Mouse (Mus musculus) G1E-ER4 (cell line): Measurements from ENCODE around the gene Gadd45b. TPM values are rescaled to one million over a fixed set of nuclear protein-coding genes. Genes with fewer than 3 reads are reported as not detected.

ENCODE experiments used
- GATA1 ChIP-seq: IDR thresholded peaks from one replicate; pipeline ENCODE4 v1.8.0; 2012; ENCODE audit warnings: low read length, inconsistent platforms
- polyA plus RNA-seq: library from polyadenylated mRNA; stranded (reverse); fragments of >175 nt; gene quantifications from 2 replicates; pipeline ENCODE4 v1.2.3, GENCODE M21; 2012

Gene Gadd45b
- polyA plus RNA-seq, 1 experiment: 1.3 TPM

DNA sequence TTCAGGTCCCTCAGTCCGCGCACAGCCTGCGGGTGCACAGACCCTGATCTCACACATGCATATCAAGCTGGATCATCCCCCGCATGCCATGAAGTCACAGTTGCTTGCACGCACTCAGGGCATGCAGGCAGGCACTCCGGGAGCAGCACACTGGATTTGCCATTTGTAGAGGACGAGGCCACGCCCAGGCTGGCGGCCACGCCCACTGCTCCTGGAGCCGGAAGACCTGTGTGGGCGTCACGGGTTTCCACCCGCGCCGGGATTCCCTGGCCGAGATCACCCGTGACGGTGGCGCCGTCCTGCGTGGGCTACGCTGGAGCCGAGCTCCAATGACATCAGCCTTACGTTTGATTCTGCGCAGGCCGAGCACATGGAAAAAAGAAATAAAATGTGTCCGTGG lies 9.8 kb downstream of the Gadd45b start:
- TF ChIP-seq GATA1: no peak

GRCm38 (mm10) chr10:80940320-80940987 lies 10.6 kb downstream of the Gadd45b start:
- TF ChIP-seq GATA1: no peak

DNA sequence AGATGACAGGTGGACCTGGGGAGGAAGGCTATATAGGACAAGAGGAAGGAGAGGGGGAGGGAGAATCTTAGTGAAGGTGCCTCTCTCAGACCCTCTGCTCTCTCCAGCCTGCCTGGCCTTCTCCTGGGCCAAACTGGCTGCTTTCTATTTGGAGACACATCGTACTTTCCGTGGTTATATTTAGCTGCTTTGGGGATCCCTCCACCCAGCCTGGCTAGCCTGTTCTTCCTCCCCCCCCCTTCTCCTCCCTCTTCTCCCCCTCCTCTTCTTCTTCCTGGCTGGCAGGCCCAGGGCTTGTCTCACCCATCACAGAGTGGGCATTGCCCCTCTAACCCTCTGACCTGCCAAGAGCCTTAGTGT lies 11.1 kb downstream of the Gadd45b start:
- no peak for TF ChIP-seq GATA1

- no peak for TF ChIP-seq GATA1
Measured at GRCm38 (mm10) chr10:80942919-80943318, 13.0 kb downstream of the Gadd45b start.

- TF ChIP-seq GATA1: no peak
Measured at GRCm38 (mm10) chr10:80943701-80944100, 13.8 kb downstream of the Gadd45b start.

GRCm38 (mm10) chr10:80944231-80944630 lies 14.4 kb downstream of the Gadd45b start:
- TF ChIP-seq GATA1: no peak

- TF ChIP-seq GATA1: no peak
Measured at GRCm38 (mm10) chr10:80946684-80947437, 17.0 kb downstream of the Gadd45b start.

GRCm38 (mm10) chr10:80947802-80948201 lies 17.9 kb downstream of the Gadd45b start:
- no peak for TF ChIP-seq GATA1

DNA sequence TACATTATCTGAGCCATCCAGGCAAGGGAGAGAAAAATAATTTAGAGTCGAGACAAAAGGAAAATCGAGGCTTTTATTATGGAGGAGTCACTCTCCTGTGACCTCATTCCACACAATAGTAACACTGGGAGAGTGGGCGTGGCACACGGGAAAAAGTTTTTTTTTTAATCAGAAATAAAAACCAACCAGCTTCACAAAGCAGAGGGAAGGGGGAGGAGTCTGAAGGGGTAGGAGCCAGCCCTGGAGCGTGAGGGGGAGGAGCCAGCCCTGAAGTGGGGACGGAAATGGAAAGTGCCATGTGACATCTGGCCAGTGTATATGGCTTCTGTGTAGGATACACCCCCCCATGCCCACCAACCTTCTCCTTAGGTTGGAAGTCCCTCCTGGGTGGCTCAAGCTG lies 18.7 kb downstream of the Gadd45b start:
- TF ChIP-seq GATA1: no peak

DNA sequence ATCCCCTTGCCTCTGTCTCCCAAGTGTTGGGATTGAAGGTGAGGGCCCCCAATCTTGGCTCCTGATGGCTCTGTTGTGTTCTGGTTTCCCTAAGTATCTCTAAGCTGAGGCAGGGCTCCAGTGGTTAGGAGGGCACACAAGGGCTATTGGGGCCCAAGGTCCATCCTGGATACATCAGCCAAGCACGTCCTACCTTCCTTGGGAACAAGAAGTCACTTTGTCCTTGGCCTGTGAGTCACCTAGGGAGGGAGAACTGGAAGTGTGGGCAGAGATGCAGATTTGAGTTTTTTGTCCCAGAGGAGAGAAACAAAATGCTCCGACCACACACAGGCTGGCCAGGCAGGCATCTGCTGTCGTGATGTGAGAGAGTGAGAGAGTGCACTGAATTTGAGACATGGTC lies 19.2 kb downstream of the Gadd45b start:
- TF ChIP-seq GATA1: no peak

DNA sequence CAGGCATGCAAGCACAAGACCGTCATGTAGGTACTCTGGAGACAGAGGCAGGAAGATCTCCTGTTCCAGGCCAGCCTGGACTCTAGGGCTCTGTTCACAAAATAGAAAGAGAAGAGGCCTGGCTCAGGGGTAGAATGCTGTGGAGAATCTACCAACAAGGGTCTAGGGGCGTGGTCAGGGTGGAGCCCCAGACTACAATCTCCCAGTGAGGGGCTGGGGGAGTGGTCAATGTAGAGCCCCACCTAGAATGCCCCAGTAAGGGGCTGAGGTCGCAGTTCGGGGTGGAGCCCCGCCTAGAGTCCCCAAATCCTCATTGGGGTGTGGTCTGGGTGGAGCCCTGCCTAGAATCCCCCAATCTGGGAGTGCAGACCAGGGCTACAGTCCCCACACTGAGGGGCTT lies 20.4 kb downstream of the Gadd45b start:
- TF ChIP-seq GATA1: no peak

DNA sequence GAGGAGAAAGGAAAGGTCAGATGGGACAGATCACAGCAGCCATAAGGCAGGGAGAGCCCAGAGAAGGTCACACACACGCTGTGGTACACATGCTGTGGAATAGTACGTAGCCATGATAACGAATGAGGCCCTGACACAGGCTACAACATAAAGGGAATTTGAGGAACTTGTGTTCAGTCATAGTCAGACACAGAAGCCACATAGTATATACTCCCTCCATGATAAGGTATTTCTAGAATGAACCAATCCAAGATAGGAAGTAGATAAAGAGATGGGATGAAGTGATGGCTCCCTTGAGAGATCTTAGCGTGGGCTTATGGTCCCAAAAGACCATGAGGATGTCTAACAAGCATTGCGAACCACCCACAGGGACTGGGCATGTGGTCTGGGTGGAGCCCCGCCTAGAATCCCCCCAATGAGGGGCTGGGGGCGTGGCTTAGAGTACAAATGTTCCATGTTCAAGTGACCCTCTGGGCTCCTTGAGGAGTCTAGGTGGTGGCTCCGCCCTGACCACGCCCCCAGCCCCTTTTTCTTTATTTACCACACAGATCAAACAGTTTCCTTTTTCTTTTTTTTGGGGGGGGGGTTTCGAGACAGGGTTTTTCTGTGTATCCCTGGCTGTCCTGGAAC lies 22.0 kb downstream of the Gadd45b start:
- no peak for TF ChIP-seq GATA1

- TF ChIP-seq GATA1: no peak
Measured at GRCm38 (mm10) chr10:80952449-80952848, 22.6 kb downstream of the Gadd45b start.

DNA sequence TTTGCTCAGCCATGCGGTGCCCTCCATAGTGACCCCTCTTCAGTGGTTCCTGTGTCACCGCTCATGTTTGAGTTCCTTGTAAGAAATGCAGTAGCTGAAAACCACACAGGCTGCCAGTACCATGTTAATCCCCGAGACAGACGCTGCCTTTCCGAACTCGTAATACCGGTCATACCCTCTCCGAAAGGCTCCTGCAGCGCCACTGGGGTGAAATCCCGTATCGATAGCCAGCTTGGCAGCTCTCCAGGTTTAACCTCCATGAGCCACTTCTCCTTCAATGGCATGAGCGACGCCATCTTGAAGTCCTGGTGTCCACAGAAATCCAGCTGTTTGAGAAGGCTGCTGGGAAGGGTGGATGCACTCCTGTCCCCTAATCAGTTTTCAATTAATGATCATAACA lies 24.5 kb downstream of the Gadd45b start:
- TF ChIP-seq GATA1: no peak

DNA sequence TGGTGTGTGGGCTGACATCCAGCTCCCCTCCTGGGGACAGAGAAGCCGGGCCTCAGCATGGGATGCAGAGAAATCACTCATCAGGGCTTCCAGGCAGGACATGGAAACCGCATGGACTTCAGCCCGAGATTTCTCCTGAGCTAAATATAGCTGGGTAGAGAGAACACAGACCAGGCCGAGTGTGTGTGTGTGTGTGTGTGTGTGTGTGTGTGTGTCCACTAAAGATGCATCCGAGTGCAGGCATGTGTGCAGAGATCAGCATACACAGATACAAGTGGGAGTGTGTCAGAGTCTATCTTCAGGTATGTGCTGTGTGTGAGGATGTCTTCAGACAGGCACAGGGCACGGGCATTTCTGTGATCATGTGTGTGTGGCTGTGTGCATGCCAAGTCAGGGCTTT lies 25.0 kb downstream of the Gadd45b start:
- TF ChIP-seq GATA1: no peak

GRCm38 (mm10) chr10:80955536-80955935 lies 25.7 kb downstream of the Gadd45b start:
- no peak for TF ChIP-seq GATA1

GRCm38 (mm10) chr10:80956385-80956784 lies 26.5 kb downstream of the Gadd45b start:
- TF ChIP-seq GATA1: no peak

DNA sequence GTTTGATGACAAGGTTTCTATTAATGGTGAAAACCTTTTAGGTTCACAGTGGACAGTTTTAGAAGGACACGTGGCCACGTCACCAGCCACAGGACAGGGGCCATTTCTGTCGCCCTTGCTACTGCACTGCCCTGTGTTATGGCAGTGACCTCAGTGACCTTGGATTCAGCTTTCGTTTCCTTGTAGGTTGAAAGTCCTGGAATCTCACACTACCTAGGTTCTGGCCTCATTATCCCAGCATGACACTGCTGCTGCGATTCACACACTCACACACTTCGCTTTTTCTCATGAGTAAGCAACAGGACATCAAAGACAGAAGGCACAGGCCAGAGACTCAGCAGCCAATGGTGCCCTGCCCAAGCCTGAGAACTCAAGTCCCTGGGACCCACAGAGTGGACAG lies 27.0 kb downstream of the Gadd45b start:
- no peak for TF ChIP-seq GATA1
